Comparison of ENCODE assay signal across 16 mouse cellular contexts in the genomic region with DNA sequence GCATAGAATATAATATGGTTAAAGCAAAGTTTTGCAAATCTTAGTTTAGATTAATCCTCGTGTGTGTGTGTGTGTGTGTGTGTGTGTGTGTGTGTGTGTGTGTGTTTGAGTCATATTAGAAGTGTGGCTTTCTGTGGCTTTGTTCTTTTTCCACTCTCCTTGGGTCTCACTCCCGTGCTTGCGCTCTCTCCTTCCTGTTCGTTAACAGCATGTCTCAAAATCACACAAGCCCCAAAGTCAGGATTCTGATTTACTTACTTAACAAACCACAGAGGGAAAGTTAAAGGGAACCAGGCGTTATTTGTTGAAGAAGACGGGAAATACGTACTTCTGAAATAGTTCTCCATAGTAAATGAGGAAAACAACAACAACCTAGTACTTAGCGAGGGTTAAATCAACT.
"Had no signal": no experiment of that assay in that cellular context is flagged by ENCODE, and none has a peak within 500 bp of the region (broad histone marks: within the 10 kb centered on the region; RNA-seq: fewer than 3 reads in every experiment).

No protein-coding gene starts in this region.

- H3K27me3 ChIP-seq: liver, embryonic 13.5 days; midbrain, embryonic 12.5 days; midbrain, embryonic 15.5 days; neural tube, embryonic 12.5 days; neural tube, embryonic 15.5 days; stomach, embryonic 15.5 days had no signal

- H3K27ac ChIP-seq: liver, embryonic 13.5 days; midbrain, embryonic 12.5 days; midbrain, embryonic 15.5 days; neural tube, embryonic 12.5 days; neural tube, embryonic 15.5 days; stomach, embryonic 15.5 days had no signal

- H3K4me3 ChIP-seq: liver, embryonic 13.5 days; midbrain, embryonic 12.5 days; midbrain, embryonic 15.5 days; neural tube, embryonic 12.5 days; neural tube, embryonic 15.5 days; stomach, embryonic 15.5 days had no signal

- H3K4me1 ChIP-seq: liver, embryonic 13.5 days; midbrain, embryonic 12.5 days; midbrain, embryonic 15.5 days; neural tube, embryonic 12.5 days; neural tube, embryonic 15.5 days; stomach, embryonic 15.5 days had no signal

- H3K9me3 ChIP-seq: liver, embryonic 13.5 days; midbrain, embryonic 12.5 days; midbrain, embryonic 15.5 days; neural tube, embryonic 12.5 days; neural tube, embryonic 15.5 days; stomach, embryonic 15.5 days had no signal

- H3K36me3 ChIP-seq: midbrain, embryonic 15.5 days; stomach, embryonic 15.5 days had no signal

- DNase-seq: kidney, adult 9 months; kidney, postnatal 14 days; kidney, postnatal 4 days; liver, embryonic 13.5 days; lung, adult 2 months; lung, postnatal 14 days; lung, postnatal 4 days; right cerebral cortex, adult 18-20 months; right cerebral cortex, postnatal 14 days; right cerebral cortex, postnatal 4 days; thymus, postnatal 25 days had no signal

- ATAC-seq: midbrain, embryonic 15.5 days had no signal
